Mouse (Mus musculus) liver, embryonic 13.5 days (tissue): ENCODE data around the gene Krt86. TPM values are rescaled to one million over a fixed set of nuclear protein-coding genes. Genes with fewer than 3 reads are reported as not detected.
"Not testable (repeated sequence)": the region's sequence is repeated elsewhere in the genome, so short reads cannot be mapped to it uniquely, and the experiment has no call there.

Experiments used
- ATAC-seq: fragments of 200-750 bp; cut with Nextera tagmentation; 2 replicates; pipeline ENCODE4 v1.8.0; 2017; ENCODE audit warnings: low read depth, mild to moderate bottlenecking, moderate number of reproducible peaks, moderate library complexity
- DNase-seq: peaks from one replicate; pipeline ENCODE4 v3.0.0; 2022
- H3K27ac ChIP-seq: fragments of 300-500 bp; sonication (generic); 2 replicates; pipeline ENCODE4 v1.5.1; 2015; ENCODE audit warnings: moderate library complexity, mild to moderate bottlenecking, inconsistent platforms
- H3K27me3 ChIP-seq: fragments of 300-500 bp; sonication (generic); 2 replicates; pipeline ENCODE4 v1.6.1; 2015; ENCODE audit warnings: mild to moderate bottlenecking, inconsistent platforms
- H3K36me3 ChIP-seq: fragments of 300-500 bp; sonication (generic); 2 replicates; pipeline ENCODE4 v1.6.1; 2015; ENCODE audit warnings: mild to moderate bottlenecking, inconsistent platforms
- H3K4me1 ChIP-seq: fragments of 300-500 bp; sonication (generic); replicated peaks from 2 replicates; pipeline ENCODE4 v1.6.1; 2015; ENCODE audit warnings: inconsistent platforms
- H3K4me2 ChIP-seq: fragments of 300-500 bp; sonication (generic); 2 replicates; pipeline ENCODE4 v1.6.1; 2015; ENCODE audit warnings: inconsistent platforms, mild to moderate bottlenecking, moderate library complexity
- H3K4me3 ChIP-seq: fragments of 300-500 bp; sonication (generic); replicated peaks from 2 replicates; pipeline ENCODE4 v1.5.1; 2015; ENCODE audit warnings: mild to moderate bottlenecking, inconsistent platforms
- H3K9ac ChIP-seq: fragments of 300-500 bp; sonication (generic); 2 replicates; pipeline ENCODE4 v1.6.1; 2015; ENCODE audit warnings: mild to moderate bottlenecking, inconsistent platforms
- H3K9me3 ChIP-seq: fragments of 300-500 bp; sonication (generic); replicated peaks from 2 replicates; pipeline ENCODE4 v1.6.1; 2016; ENCODE audit warnings: inconsistent platforms
- WGBS: fragments of 180-500 bp; shearing (Covaris S2); methylation state at CpG from one replicate; pipeline ENCODE4 v1.1.7; 2015; ENCODE audit not compliant: insufficient replicate concordance; 5-methylcytosine and 5-hydroxymethylcytosine counted together
- polyA plus RNA-seq: library from polyadenylated mRNA; unstranded; fragments of >200 nt; fragmentation: Nextera tagmentation; extraction: Ambion mirVana; gene quantifications from 2 replicates; pipeline ENCODE4 v1.2.1, GENCODE M21; 2015

Krt86 gene
- polyA plus RNA-seq, 1 experiment from 2014 or later = not detected

GRCm38 (mm10) chr15:101492718-101493117 is 19.4 kb downstream of the Krt86 start:
- ATAC-seq (no peak), DNase-seq (no peak)
- WGBS = 44% methylated on average over 8 of the region's 8 CpGs
- no peak overlapping the region for H3K4me3 ChIP-seq
- no peak overlapping the region for H3K9ac ChIP-seq
- H3K9me3 ChIP-seq = no peaks in the 10 kb centered on the region
- H3K27me3 ChIP-seq = no peaks in the 10 kb centered on the region
- H3K36me3 ChIP-seq = no peaks in the 10 kb centered on the region
- H3K4me2 ChIP-seq = no peak overlapping the region
- no peak overlapping the region for H3K27ac ChIP-seq
- H3K4me1 ChIP-seq = no peaks in the 10 kb centered on the region

- no peak overlapping the region for H3K9ac ChIP-seq
- no peaks in the 10 kb centered on the region for H3K27me3 ChIP-seq
- ATAC-seq (no peak), DNase-seq (no peak)
- H3K4me3 ChIP-seq = no peak overlapping the region
- no peaks in the 10 kb centered on the region for H3K36me3 ChIP-seq
- H3K4me2 ChIP-seq = no peak overlapping the region
- no peaks in the 10 kb centered on the region for H3K9me3 ChIP-seq
- H3K4me1 ChIP-seq = no peaks in the 10 kb centered on the region
- no peak overlapping the region for H3K27ac ChIP-seq
- WGBS = 71% methylated on average over 6 of the region's 6 CpGs
Measured at GRCm38 (mm10) chr15:101493713-101494112, 20.4 kb downstream of the Krt86 start.

- no peak overlapping the region for H3K27ac ChIP-seq
- no peaks in the 10 kb centered on the region for H3K27me3 ChIP-seq
- ATAC-seq (no peak), DNase-seq (no peak)
- no peak overlapping the region for H3K9ac ChIP-seq
- H3K4me3 ChIP-seq = no peak overlapping the region
- H3K36me3 ChIP-seq = no peaks in the 10 kb centered on the region
- H3K4me1 ChIP-seq = no peaks in the 10 kb centered on the region
- no peaks in the 10 kb centered on the region for H3K9me3 ChIP-seq
- WGBS = 35% methylated on average over 1 of the region's 1 CpGs
- no peak overlapping the region for H3K4me2 ChIP-seq
Measured at GRCm38 (mm10) chr15:101494203-101494602, 20.9 kb downstream of the Krt86 start.

GRCm38 (mm10) chr15:101495266-101495665 is 22.0 kb downstream of the Krt86 start:
- DNase-seq = no peak
- Histone ChIP-seq H3K9ac (no peak overlapping the region), H3K4me3 (no peak overlapping the region), H3K4me2 (no peak overlapping the region), H3K36me3 (no peaks in the 10 kb centered on the region), H3K9me3 (no peaks in the 10 kb centered on the region), H3K27me3 (no peaks in the 10 kb centered on the region), H3K27ac (no peak overlapping the region), H3K4me1 (no peaks in the 10 kb centered on the region)
- ATAC-seq = no peak
- WGBS = 73% methylated on average over 8 of the region's 8 CpGs

- no peak for ATAC-seq
- H3K4me1 ChIP-seq = no peaks in the 10 kb centered on the region
- WGBS = 50% methylated on average over 2 of the region's 2 CpGs
- DNase-seq = no peak
- H3K36me3 ChIP-seq = no peaks in the 10 kb centered on the region
- no peaks in the 10 kb centered on the region for H3K9me3 ChIP-seq
- H3K27ac ChIP-seq = no peak overlapping the region
- H3K27me3 ChIP-seq = no peaks in the 10 kb centered on the region
- no peak overlapping the region for H3K9ac ChIP-seq
- H3K4me3 ChIP-seq = no peak overlapping the region
- no peak overlapping the region for H3K4me2 ChIP-seq
Measured at GRCm38 (mm10) chr15:101497181-101497580, 23.9 kb downstream of the Krt86 start.

- WGBS = 45% methylated on average over 14 of the region's 14 CpGs
- Histone ChIP-seq H3K4me1 (no peaks in the 10 kb centered on the region), H3K9me3 (no peaks in the 10 kb centered on the region), H3K27ac (no peak overlapping the region), H3K9ac (no peak overlapping the region), H3K4me3 (no peak overlapping the region), H3K36me3 (no peaks in the 10 kb centered on the region), H3K4me2 (no peak overlapping the region), H3K27me3 (no peaks in the 10 kb centered on the region)
- no peak for ATAC-seq
- DNase-seq = no peak
Measured at GRCm38 (mm10) chr15:101506896-101507758, 33.8 kb downstream of the Krt86 start.

- Histone ChIP-seq H3K4me3 (no peak overlapping the region), H3K27ac (no peak overlapping the region), H3K4me2 (no peak overlapping the region), H3K9ac (no peak overlapping the region), H3K36me3 (no peaks in the 10 kb centered on the region), H3K4me1 (no peaks in the 10 kb centered on the region), H3K9me3 (no peaks in the 10 kb centered on the region), H3K27me3 (no peaks in the 10 kb centered on the region)
- ATAC-seq (no peak), DNase-seq (no peak)
- 47% methylated on average over 9 of the region's 9 CpGs for WGBS
Measured at GRCm38 (mm10) chr15:101508247-101508646, 35.0 kb downstream of the Krt86 start.

GRCm38 (mm10) chr15:101517161-101517560 is 43.9 kb downstream of the Krt86 start, which contains the start of gene Gm49425:
Gm49425 (minus strand) TSS chr15:101517261.
- not testable (repeated sequence) for H3K4me1 ChIP-seq, H3K27ac ChIP-seq, DNase-seq, ATAC-seq, H3K9me3 ChIP-seq, H3K4me2 ChIP-seq, H3K27me3 ChIP-seq, H3K36me3 ChIP-seq, H3K9ac ChIP-seq, H3K4me3 ChIP-seq
- WGBS = 51% methylated on average over 2 of the region's 2 CpGs

- Histone ChIP-seq H3K9me3 (no peaks in the 10 kb centered on the region), H3K36me3 (no peaks in the 10 kb centered on the region), H3K27ac (no peak overlapping the region), H3K27me3 (0 out of 2 replicates have a peak, but pooled peaks cover 5% of the 10 kb centered on the region), H3K4me1 (no peaks in the 10 kb centered on the region), H3K4me2 (no peak overlapping the region), H3K4me3 (no peak overlapping the region), H3K9ac (no peak overlapping the region)
- no peak for ATAC-seq
- DNase-seq = no peak
- WGBS = 17% methylated on average over 2 of the region's 2 CpGs
Measured at GRCm38 (mm10) chr15:101519792-101520191, 46.5 kb downstream of the Krt86 start.

- Histone ChIP-seq H3K4me1 (no peaks in the 10 kb centered on the region), H3K9ac (no peak overlapping the region), H3K4me3 (no peak overlapping the region), H3K27ac (no peak overlapping the region), H3K9me3 (no peaks in the 10 kb centered on the region), H3K4me2 (no peak overlapping the region), H3K27me3 (0 out of 2 replicates have a peak, but pooled peaks cover 5% of the 10 kb centered on the region), H3K36me3 (no peaks in the 10 kb centered on the region)
- ATAC-seq (no peak), DNase-seq (no peak)
- WGBS = 48% methylated on average over 4 of the region's 4 CpGs
Measured at GRCm38 (mm10) chr15:101522556-101523232, 49.4 kb downstream of the Krt86 start.
